Mouse (Mus musculus) kidney, embryonic 14.5 days (tissue): ENCODE results near the gene Myof. TPM values are rescaled to one million over a fixed set of nuclear protein-coding genes. Genes with fewer than 3 reads are reported as not detected.

Experiments used
- ATAC-seq: fragments of 200-750 bp; cut with Nextera tagmentation; 2 replicates; pipeline ENCODE4 v1.8.0; 2017; ENCODE audit warnings: moderate number of reproducible peaks, mild to moderate bottlenecking, moderate TSS enrichment, moderate library complexity; ENCODE audit not compliant: low FRiP score, low TSS enrichment
- H3K27ac ChIP-seq: fragments of 300-500 bp; sonication (generic); 2 replicates; pipeline ENCODE4 v1.5.1; 2014; ENCODE audit warnings: low read depth, mild to moderate bottlenecking, low read length, moderate library complexity, mixed read lengths
- H3K27me3 ChIP-seq: fragments of 300-500 bp; sonication (generic); 2 replicates; pipeline ENCODE4 v1.6.1; 2014; ENCODE audit warnings: mild to moderate bottlenecking, low read length; ENCODE audit not compliant: control insufficient read depth, insufficient read depth
- H3K36me3 ChIP-seq: fragments of 300-500 bp; sonication (generic); 2 replicates; pipeline ENCODE4 v1.6.1; 2014; ENCODE audit warnings: low read length, mixed read lengths; ENCODE audit not compliant: control insufficient read depth, insufficient read depth
- H3K4me1 ChIP-seq: fragments of 300-500 bp; sonication (generic); 2 replicates; pipeline ENCODE4 v1.6.1; 2014; ENCODE audit warnings: low read length, mixed read lengths; ENCODE audit not compliant: control insufficient read depth, insufficient read depth
- H3K4me2 ChIP-seq: fragments of 300-500 bp; sonication (generic); replicated peaks from 2 replicates; pipeline ENCODE4 v1.6.1; 2014; ENCODE audit warnings: low read depth, mild to moderate bottlenecking, low read length
- H3K4me3 ChIP-seq: fragments of 300-500 bp; sonication (generic); 2 replicates; pipeline ENCODE4 v1.5.1; 2014; ENCODE audit warnings: mild to moderate bottlenecking, low read length
- H3K9ac ChIP-seq: fragments of 300-500 bp; sonication (generic); 2 replicates; pipeline ENCODE4 v1.6.1; 2014; ENCODE audit warnings: low read depth, mild to moderate bottlenecking, low read length, moderate library complexity
- H3K9me3 ChIP-seq: fragments of 300-500 bp; sonication (generic); 2 replicates; pipeline ENCODE4 v1.6.1; 2016; ENCODE audit warnings: low read length; ENCODE audit not compliant: control insufficient read depth
- WGBS: fragments of 180-500 bp; shearing (Covaris S2); extraction: QIAGEN DNeasy Blood & Tissue Kit; methylation state at CpG from one replicate; pipeline ENCODE4 v1.1.7; 2014; 5-methylcytosine and 5-hydroxymethylcytosine counted together
- polyA plus RNA-seq: library from polyadenylated mRNA; unstranded; fragments of >200 nt; fragmentation: Nextera tagmentation; extraction: Ambion mirVana; gene quantifications from 2 replicates; pipeline ENCODE4 v1.2.1, GENCODE M21; 2014

The Myof gene
- polyA plus RNA-seq, 1 experiment from 2014 or later, result 17.1 TPM

GRCm38 (mm10) chr19:37985730-37986129 lies 57.6 kb downstream of the Myof start:
- no peaks in the 10 kb centered on the region for H3K36me3 ChIP-seq
- no peaks in the 10 kb centered on the region for H3K4me1 ChIP-seq
- no peak overlapping the region for H3K27ac ChIP-seq
- H3K9me3 ChIP-seq, result no peaks in the 10 kb centered on the region
- 85% methylated on average over 16 of the region's 16 CpGs for WGBS
- no peak for ATAC-seq
- H3K4me2 ChIP-seq, result no peak overlapping the region
- no peak overlapping the region for H3K9ac ChIP-seq
- no peaks in the 10 kb centered on the region for H3K27me3 ChIP-seq
- H3K4me3 ChIP-seq, result no peak overlapping the region

- H3K4me3 ChIP-seq, result no peak overlapping the region
- H3K27me3 ChIP-seq, result no peaks in the 10 kb centered on the region
- H3K9ac ChIP-seq, result no peak overlapping the region
- no peaks in the 10 kb centered on the region for H3K9me3 ChIP-seq
- 92% methylated on average over 5 of the region's 5 CpGs for WGBS
- H3K4me1 ChIP-seq, result no peaks in the 10 kb centered on the region
- no peaks in the 10 kb centered on the region for H3K36me3 ChIP-seq
- no peak overlapping the region for H3K27ac ChIP-seq
- H3K4me2 ChIP-seq, result no peak overlapping the region
- ATAC-seq, result no peak
These were observed 67.4 kb downstream of the Myof start for GRCm38 (mm10) chr19:37975951-37976350.

GRCm38 (mm10) chr19:37970571-37970970 lies 72.8 kb downstream of the Myof start:
- ATAC-seq, result no peak

GRCm38 (mm10) chr19:37970004-37970403 lies 73.4 kb downstream of the Myof start:
- H3K4me3 ChIP-seq, result no peak overlapping the region
- H3K27ac ChIP-seq, result peak overlapping the region; percentile 26; the same call in 1 of the 2 replicates
- no peaks in the 10 kb centered on the region for H3K36me3 ChIP-seq
- WGBS, result 60% methylated on average over 5 of the region's 5 CpGs
- no peak; the same call in 1 of the 2 replicates for ATAC-seq
- no peak overlapping the region for H3K9ac ChIP-seq
- no peaks in the 10 kb centered on the region for H3K27me3 ChIP-seq
- no peaks in the 10 kb centered on the region; the same call in 1 of the 2 replicates for H3K4me1 ChIP-seq
- no peaks in the 10 kb centered on the region for H3K9me3 ChIP-seq
- H3K4me2 ChIP-seq, result no peak overlapping the region

More at GRCm38 (mm10) chr19:37970571-37970970, 72.8 kb downstream of the Myof start:
- Histone ChIP-seq H3K27me3 (no peaks in the 10 kb centered on the region), H3K4me3 (no peak overlapping the region), H3K9ac (no peak overlapping the region), H3K4me2 (no peak overlapping the region), H3K9me3 (no peaks in the 10 kb centered on the region), H3K4me1 (no peaks in the 10 kb centered on the region; the same call in 1 of the 2 replicates), H3K27ac (peak overlapping the region; percentile 26; the same call in 1 of the 2 replicates), H3K36me3 (no peaks in the 10 kb centered on the region)
- 78% methylated on average over 4 of the region's 4 CpGs for WGBS

GRCm38 (mm10) chr19:37965828-37966227 lies 77.5 kb downstream of the Myof start:
- no peaks in the 10 kb centered on the region for H3K36me3 ChIP-seq
- no peak for ATAC-seq
- H3K27ac ChIP-seq, result no peak overlapping the region
- H3K4me1 ChIP-seq, result no peaks in the 10 kb centered on the region; the same call in 1 of the 2 replicates
- 77% methylated on average over 4 of the region's 4 CpGs for WGBS
- H3K9ac ChIP-seq, result no peak overlapping the region
- H3K9me3 ChIP-seq, result no peaks in the 10 kb centered on the region
- no peak overlapping the region for H3K4me2 ChIP-seq
- no peak overlapping the region for H3K4me3 ChIP-seq
- H3K27me3 ChIP-seq, result no peaks in the 10 kb centered on the region

- no peak for ATAC-seq
- H3K9ac ChIP-seq, result no peak overlapping the region
- H3K27me3 ChIP-seq, result no peaks in the 10 kb centered on the region
- no peak overlapping the region for H3K4me2 ChIP-seq
- no peaks in the 10 kb centered on the region for H3K4me1 ChIP-seq
- H3K27ac ChIP-seq, result no peak overlapping the region
- H3K4me3 ChIP-seq, result no peak overlapping the region
- H3K36me3 ChIP-seq, result no peaks in the 10 kb centered on the region
- 85% methylated on average over 5 of the region's 5 CpGs for WGBS
- H3K9me3 ChIP-seq, result no peaks in the 10 kb centered on the region
These were observed 80.0 kb downstream of the Myof start for GRCm38 (mm10) chr19:37963421-37963820.

GRCm38 (mm10) chr19:37960791-37961190 lies 82.6 kb downstream of the Myof start:
- Histone ChIP-seq H3K4me3 (no peak overlapping the region), H3K9ac (no peak overlapping the region), H3K27me3 (no peaks in the 10 kb centered on the region), H3K4me2 (no peak overlapping the region), H3K27ac (no peak overlapping the region), H3K4me1 (no peaks in the 10 kb centered on the region), H3K36me3 (no peaks in the 10 kb centered on the region), H3K9me3 (no peaks in the 10 kb centered on the region)
- ATAC-seq, result no peak
- WGBS, result 94% methylated on average over 9 of the region's 9 CpGs

GRCm38 (mm10) chr19:37959543-37960215 lies 83.7 kb downstream of the Myof start:
- H3K36me3 ChIP-seq, result no peaks in the 10 kb centered on the region
- 81% methylated on average over 10 of the region's 10 CpGs for WGBS
- H3K4me2 ChIP-seq, result no peak overlapping the region
- H3K27ac ChIP-seq, result no peak overlapping the region
- ATAC-seq, result no peak
- no peak overlapping the region for H3K9ac ChIP-seq
- H3K4me3 ChIP-seq, result no peak overlapping the region
- no peaks in the 10 kb centered on the region for H3K9me3 ChIP-seq
- H3K4me1 ChIP-seq, result no peaks in the 10 kb centered on the region
- H3K27me3 ChIP-seq, result no peaks in the 10 kb centered on the region

GRCm38 (mm10) chr19:37959076-37959475 lies 84.3 kb downstream of the Myof start:
- WGBS, result 65% methylated on average over 6 of the region's 6 CpGs
- Histone ChIP-seq H3K27ac (no peak overlapping the region), H3K4me1 (no peaks in the 10 kb centered on the region), H3K4me3 (no peak overlapping the region), H3K4me2 (no peak overlapping the region), H3K36me3 (peaks cover under 1% of the 10 kb centered on the region; the same call in 1 of the 2 replicates), H3K27me3 (no peaks in the 10 kb centered on the region), H3K9ac (no peak overlapping the region), H3K9me3 (no peaks in the 10 kb centered on the region)
- no peak for ATAC-seq
